Mouse (Mus musculus): ENCODE measurements at regions not wholly inside any gene's neighbourhood (a gene's known extent, or its start where the extent isn't known, plus 50 kb on each side); places are given as distances from the start of the nearest gene placed in this dataset.
"Not testable (repeated sequence)": the region's sequence is repeated elsewhere in the genome, so short reads cannot be mapped to it uniquely, and the experiment has no call there.

GRCm38 (mm10) chrX:70871209-70871608 is 178.8 kb upstream of the Mamld1 start:
- 58% methylated on average over 1 of the region's 1 CpGs for WGBS

DNA sequence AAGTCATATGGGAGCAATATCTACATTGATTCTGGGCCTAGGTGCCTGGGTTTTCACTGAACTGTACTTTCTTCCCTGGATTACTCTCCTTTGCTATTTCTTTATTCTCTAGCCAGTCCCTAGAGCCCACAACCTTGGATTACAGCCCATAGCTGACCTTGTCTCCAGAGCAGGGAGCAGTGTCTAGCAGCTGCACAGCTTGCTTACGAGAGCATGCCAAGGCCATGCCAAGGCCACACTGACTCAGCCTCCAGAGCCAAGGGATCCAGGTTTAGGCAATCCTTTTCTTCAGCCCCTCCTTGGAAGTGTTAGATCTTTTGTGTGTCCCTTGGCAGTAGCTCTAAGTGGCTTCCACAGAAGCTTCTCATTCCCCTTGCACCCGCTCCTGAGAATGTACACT is 168.7 kb upstream of the Mamld1 start:
- TF ChIP-seq CTCF (IDR thresholded peaks at IDR 0.05; ENCODE audit: low read depth): no peak
- Histone ChIP-seq H3K27me3 (ENCODE audit: insufficient read depth, low read length) (no peaks in the 10 kb centered on the region), H3K4me2 (ENCODE audit: low read length) (no peak overlapping the region), H3K36me3 (ENCODE audit: insufficient read depth, low read length) (no peaks in the 10 kb centered on the region), H3K9ac (ENCODE audit: low read depth, low read length) (no peak overlapping the region), H3K9me3 (replicated peaks; ENCODE audit: low read length) (no peaks in the 10 kb centered on the region), H3K4me1 (replicated peaks; ENCODE audit: insufficient read depth, low read length) (no peaks in the 10 kb centered on the region), H3K27ac (no peak overlapping the region), H3K4me3 (replicated peaks; ENCODE audit: low read depth, low read length) (no peak overlapping the region)
- DNase-seq (ENCODE audit: low spot score) (no peak), ATAC-seq (replicated peaks; ENCODE audit: low FRiP score, low read depth) (no peak)
- WGBS: 83% methylated on average over 2 of the region's 2 CpGs

More at GRCm38 (mm10) chrX:70871209-70871608, 178.8 kb upstream of the Mamld1 start:
- H3K4me3 ChIP-seq (replicated peaks; ENCODE audit: low read depth, low read length): no peak overlapping the region
- no peak overlapping the region for H3K27ac ChIP-seq
- no peak overlapping the region for H3K4me2 ChIP-seq (ENCODE audit: low read length)
- no peaks in the 10 kb centered on the region for H3K36me3 ChIP-seq (ENCODE audit: insufficient read depth, low read length)
- H3K9me3 ChIP-seq (replicated peaks; ENCODE audit: low read length): no peaks in the 10 kb centered on the region
- no peak for ATAC-seq (replicated peaks; ENCODE audit: low FRiP score, low read depth)
- no peak overlapping the region for H3K9ac ChIP-seq (ENCODE audit: low read depth, low read length)
- peak; percentile 49 for DNase-seq (ENCODE audit: low spot score)
- no peaks in the 10 kb centered on the region for H3K4me1 ChIP-seq (replicated peaks; ENCODE audit: insufficient read depth, low read length)
- no peaks in the 10 kb centered on the region for H3K27me3 ChIP-seq (ENCODE audit: insufficient read depth, low read length)
- TF ChIP-seq CTCF (IDR thresholded peaks at IDR 0.05; ENCODE audit: low read depth): no peak

- Histone ChIP-seq H3K9me3 (replicated peaks; ENCODE audit: low read length) (no peaks in the 10 kb centered on the region), H3K4me3 (replicated peaks; ENCODE audit: low read depth, low read length) (no peak overlapping the region), H3K4me2 (ENCODE audit: low read length) (no peak overlapping the region), H3K27ac (no peak overlapping the region), H3K9ac (ENCODE audit: low read depth, low read length) (no peak overlapping the region), H3K27me3 (ENCODE audit: insufficient read depth, low read length) (no peaks in the 10 kb centered on the region), H3K4me1 (replicated peaks; ENCODE audit: insufficient read depth, low read length) (no peaks in the 10 kb centered on the region), H3K36me3 (ENCODE audit: insufficient read depth, low read length) (no peaks in the 10 kb centered on the region)
- 59% methylated on average over 2 of the region's 2 CpGs for WGBS
- no peak for TF ChIP-seq CTCF (IDR thresholded peaks at IDR 0.05; ENCODE audit: low read depth)
- ATAC-seq (replicated peaks; ENCODE audit: low FRiP score, low read depth) (no peak), DNase-seq (ENCODE audit: low spot score) (no peak)
Observed at GRCm38 (mm10) chrX:70883461-70883860, 166.6 kb upstream of the Mamld1 start.

DNA sequence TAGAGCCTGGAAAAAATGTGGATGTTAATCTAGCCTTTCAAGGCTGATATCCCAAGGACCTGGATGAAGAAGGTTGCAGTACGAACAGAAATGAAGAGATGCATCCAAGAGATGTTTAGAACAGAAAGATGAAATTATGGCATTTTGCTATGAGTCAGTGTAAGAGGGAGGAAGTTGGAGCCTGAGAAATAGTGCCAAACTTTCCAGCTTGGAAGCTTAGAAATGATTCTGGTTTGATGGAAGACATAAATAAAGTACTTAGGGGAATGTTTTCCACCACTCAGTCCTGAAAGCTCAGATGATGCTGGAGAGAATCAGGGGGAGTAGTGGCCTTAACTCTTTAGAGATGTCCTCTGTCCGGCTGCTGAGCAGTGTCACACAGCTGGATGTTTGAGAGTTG is 155.5 kb upstream of the Mamld1 start:
- ATAC-seq (replicated peaks; ENCODE audit: low FRiP score, low read depth) (no peak), DNase-seq (ENCODE audit: low spot score) (peak; percentile 40)
- Histone ChIP-seq H3K4me1 (replicated peaks; ENCODE audit: insufficient read depth, low read length) (no peaks in the 10 kb centered on the region), H3K4me3 (replicated peaks; ENCODE audit: low read depth, low read length) (no peak overlapping the region), H3K9me3 (replicated peaks; ENCODE audit: low read length) (no peaks in the 10 kb centered on the region), H3K4me2 (ENCODE audit: low read length) (no peak overlapping the region), H3K36me3 (ENCODE audit: insufficient read depth, low read length) (no peaks in the 10 kb centered on the region), H3K9ac (ENCODE audit: low read depth, low read length) (no peak overlapping the region), H3K27ac (no peak overlapping the region), H3K27me3 (ENCODE audit: insufficient read depth, low read length) (no peaks in the 10 kb centered on the region)
- no peak for TF ChIP-seq CTCF (IDR thresholded peaks at IDR 0.05; ENCODE audit: low read depth)
- 66% methylated on average over 2 of the region's 2 CpGs for WGBS

DNA sequence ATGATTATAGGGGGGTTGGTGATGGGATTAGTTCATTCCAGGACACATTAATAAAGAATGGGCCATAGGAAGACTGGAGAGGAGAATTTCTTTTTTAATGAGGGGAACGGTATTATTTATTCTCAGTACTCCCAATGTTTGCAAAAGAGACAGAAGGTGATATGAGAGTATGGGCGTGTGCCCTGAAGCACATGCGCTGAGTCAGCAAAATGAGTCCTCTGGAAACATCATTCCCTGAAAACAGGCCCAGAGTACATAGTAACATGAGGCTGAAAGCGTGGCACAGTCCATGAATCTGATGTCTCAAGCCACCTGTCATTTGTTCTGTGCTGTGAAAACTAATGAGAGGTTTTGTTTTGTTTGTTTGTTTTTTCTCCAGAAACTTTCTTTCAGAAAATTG is 154.5 kb upstream of the Mamld1 start:
- TF ChIP-seq CTCF (IDR thresholded peaks at IDR 0.05; ENCODE audit: low read depth): no peak
- Histone ChIP-seq H3K9ac (ENCODE audit: low read depth, low read length) (no peak overlapping the region), H3K27ac (no peak overlapping the region), H3K36me3 (ENCODE audit: insufficient read depth, low read length) (no peaks in the 10 kb centered on the region), H3K9me3 (replicated peaks; ENCODE audit: low read length) (no peaks in the 10 kb centered on the region), H3K4me3 (replicated peaks; ENCODE audit: low read depth, low read length) (no peak overlapping the region), H3K4me1 (replicated peaks; ENCODE audit: insufficient read depth, low read length) (no peaks in the 10 kb centered on the region), H3K4me2 (ENCODE audit: low read length) (no peak overlapping the region), H3K27me3 (ENCODE audit: insufficient read depth, low read length) (no peaks in the 10 kb centered on the region)
- ATAC-seq (replicated peaks; ENCODE audit: low FRiP score, low read depth) (no peak), DNase-seq (ENCODE audit: low spot score) (no peak)
- 73% methylated on average over 4 of the region's 4 CpGs for WGBS

- H3K4me2 ChIP-seq (ENCODE audit: low read length): no peak overlapping the region
- H3K36me3 ChIP-seq (ENCODE audit: insufficient read depth, low read length): no peaks in the 10 kb centered on the region
- 47% methylated on average over 2 of the region's 2 CpGs for WGBS
- no peak overlapping the region for H3K27ac ChIP-seq
- no peak for TF ChIP-seq CTCF (IDR thresholded peaks at IDR 0.05; ENCODE audit: low read depth)
- H3K4me3 ChIP-seq (replicated peaks; ENCODE audit: low read depth, low read length): no peak overlapping the region
- no peak overlapping the region for H3K9ac ChIP-seq (ENCODE audit: low read depth, low read length)
- DNase-seq (ENCODE audit: low spot score) (peak; percentile 72), ATAC-seq (replicated peaks; ENCODE audit: low FRiP score, low read depth) (peak; percentile 59; the same call in 1 of the 2 replicates)
- H3K4me1 ChIP-seq (replicated peaks; ENCODE audit: insufficient read depth, low read length): no peaks in the 10 kb centered on the region
- no peaks in the 10 kb centered on the region for H3K9me3 ChIP-seq (replicated peaks; ENCODE audit: low read length)
- H3K27me3 ChIP-seq (ENCODE audit: insufficient read depth, low read length): no peaks in the 10 kb centered on the region
Observed at GRCm38 (mm10) chrX:70897110-70897721, 152.8 kb upstream of the Mamld1 start.

- not testable (repeated sequence) for H3K9ac ChIP-seq (ENCODE audit: low read depth, low read length); H3K27ac ChIP-seq; H3K9me3 ChIP-seq (replicated peaks; ENCODE audit: low read length); H3K27me3 ChIP-seq (ENCODE audit: insufficient read depth, low read length); H3K36me3 ChIP-seq (ENCODE audit: insufficient read depth, low read length); DNase-seq (ENCODE audit: low spot score); ATAC-seq (replicated peaks; ENCODE audit: low FRiP score, low read depth); H3K4me2 ChIP-seq (ENCODE audit: low read length); H3K4me1 ChIP-seq (replicated peaks; ENCODE audit: insufficient read depth, low read length); H3K4me3 ChIP-seq (replicated peaks; ENCODE audit: low read depth, low read length)
- 84% methylated on average over 1 of the region's 1 CpGs for WGBS
Observed at GRCm38 (mm10) chrX:70898836-70899235, 151.2 kb upstream of the Mamld1 start.
